In the genomic region with DNA sequence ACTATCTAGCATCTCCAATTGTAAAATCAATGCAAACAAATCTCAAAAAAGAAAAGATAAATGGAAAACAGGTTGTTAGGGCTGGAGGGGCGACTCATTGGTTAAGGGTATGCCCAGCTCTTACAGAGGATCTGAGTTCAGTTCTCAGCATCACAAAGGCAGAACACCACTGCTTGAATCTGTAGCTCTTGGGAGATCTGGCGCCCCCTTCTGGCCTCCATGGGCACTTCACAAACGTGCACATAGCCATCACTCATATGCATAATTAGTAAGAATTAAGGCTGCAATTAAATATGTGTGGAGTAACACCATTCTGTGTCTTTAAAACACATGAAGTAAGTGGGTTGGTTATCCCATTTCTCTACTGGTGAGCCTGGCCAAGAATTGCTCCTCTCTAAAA, we compare ENCODE assay signal across 19 mouse cellular contexts.
DNase-seq lines count a peak whose midpoint lies in the region; ATAC-seq and TF ChIP-seq lines count a peak whose summit lies in the region.
"Had no signal": no experiment of that assay in that cellular context is flagged by ENCODE, and none has a peak within 500 bp of the region (broad histone marks: within the 10 kb centered on the region; RNA-seq: fewer than 3 reads in every experiment).

No protein-coding gene starts in this region.

- TF ChIP-seq CTCF in kidney, adult 2 months (conservative IDR thresholded peaks at IDR 0.05; ENCODE audit: insufficient read depth, insufficient read length, low read depth, low read length), result 0 out of 2 replicates have a peak, but pooled peaks have one; percentile 27
- peak; percentile 31 for TF ChIP-seq CTCF in lung, embryonic 14.5 days (IDR thresholded peaks at IDR 0.05; ENCODE audit: low read depth)
- 0 out of 2 replicates have a peak, but pooled peaks have one; percentile 20 for TF ChIP-seq CTCF in cortical plate, adult 2 months (IDR thresholded peaks at IDR 0.05; ENCODE audit: extremely low read depth, insufficient read depth, low read length)

- no peak overlapping the region for H3K4me2 ChIP-seq in lung, embryonic 14.5 days
- no peak overlapping the region for H3K4me2 ChIP-seq in hindbrain, embryonic 16.5 days (ENCODE audit: low read length)
- H3K4me2 ChIP-seq: forebrain, embryonic 15.5 days; heart, embryonic 15.5 days; limb, embryonic 15.5 days; midbrain, embryonic 15.5 days had no signal

- no peaks in the 10 kb centered on the region for H3K9me3 ChIP-seq in lung, embryonic 14.5 days (ENCODE audit: low read depth, low read length)
- H3K9me3 ChIP-seq in hindbrain, embryonic 16.5 days (ENCODE audit: control insufficient read depth, low read length), result no peaks in the 10 kb centered on the region
- H3K9me3 ChIP-seq: forebrain, embryonic 15.5 days; heart, embryonic 15.5 days; hindbrain, embryonic 10.5 days; limb, embryonic 15.5 days; midbrain, embryonic 15.5 days had no signal

- no peaks in the 10 kb centered on the region for H3K4me1 ChIP-seq in kidney, adult 2 months (ENCODE audit: control insufficient read depth, insufficient read depth, low read length)
- H3K4me1 ChIP-seq in lung, embryonic 14.5 days (ENCODE audit: insufficient read depth), result no peaks in the 10 kb centered on the region
- H3K4me1 ChIP-seq in cortical plate, adult 2 months (ENCODE audit: control insufficient read depth, insufficient read depth, low read length), result no peaks in the 10 kb centered on the region; the same call in 1 of the 2 replicates
- no peaks in the 10 kb centered on the region for H3K4me1 ChIP-seq in hindbrain, embryonic 16.5 days (ENCODE audit: control insufficient read depth, insufficient read depth, low read depth, low read length)
- H3K4me1 ChIP-seq: forebrain, embryonic 15.5 days; heart, embryonic 15.5 days; hindbrain, embryonic 10.5 days; limb, embryonic 15.5 days; midbrain, embryonic 15.5 days had no signal

- H3K9ac ChIP-seq in lung, embryonic 14.5 days, result no peak overlapping the region
- H3K9ac ChIP-seq in hindbrain, embryonic 16.5 days (ENCODE audit: low read depth, low read length), result no peak overlapping the region
- H3K9ac ChIP-seq: forebrain, embryonic 15.5 days; heart, embryonic 15.5 days; limb, embryonic 15.5 days; midbrain, embryonic 15.5 days had no signal

- no peak for ATAC-seq in lung, embryonic 14.5 days (ENCODE audit: insufficient read depth)
- no peak for ATAC-seq in hindbrain, embryonic 16.5 days
- ATAC-seq: CD4-positive, CD25-positive, alpha-beta regulatory T cell, adult 4 months; forebrain, embryonic 15.5 days; lung, postnatal 0 days; midbrain, embryonic 15.5 days had no signal

- H3K36me3 ChIP-seq in kidney, adult 2 months (ENCODE audit: control insufficient read depth, insufficient read depth, low read length), result no peaks in the 10 kb centered on the region
- no peaks in the 10 kb centered on the region for H3K36me3 ChIP-seq in lung, embryonic 14.5 days (ENCODE audit: insufficient read depth)
- no peaks in the 10 kb centered on the region for H3K36me3 ChIP-seq in hindbrain, embryonic 16.5 days (ENCODE audit: control insufficient read depth, insufficient read depth, low read length)
- H3K36me3 ChIP-seq: forebrain, embryonic 15.5 days; heart, embryonic 15.5 days; hindbrain, embryonic 10.5 days; limb, embryonic 15.5 days; midbrain, embryonic 15.5 days had no signal

- H3K27me3 ChIP-seq in kidney, adult 2 months (replicated peaks; ENCODE audit: control insufficient read depth, insufficient read depth, low read length), result no peaks in the 10 kb centered on the region
- H3K27me3 ChIP-seq in lung, embryonic 14.5 days (ENCODE audit: insufficient read depth, low read length), result no peaks in the 10 kb centered on the region
- no peaks in the 10 kb centered on the region for H3K27me3 ChIP-seq in hindbrain, embryonic 16.5 days (replicated peaks; ENCODE audit: control insufficient read depth, insufficient read depth, low read length)
- H3K27me3 ChIP-seq: forebrain, embryonic 15.5 days; heart, embryonic 15.5 days; limb, embryonic 15.5 days; midbrain, embryonic 15.5 days had no signal

- DNase-seq in adrenal gland, postnatal 14 days, result peak; percentile 5
- no peak for DNase-seq in adrenal gland, adult 2 months
- no peak for DNase-seq in kidney, adult 2 months
- no peak for DNase-seq in kidney, adult 18-20 months
- no peak for DNase-seq in lung, embryonic 14.5 days
- DNase-seq in lung, postnatal 25 days (ENCODE audit: low spot score), result no peak
- DNase-seq: heart, adult 11 months; kidney, postnatal 14 days; layer of hippocampus, adult 9-11 months; retina, postnatal 1 day had no signal

- WGBS in kidney, adult 2 months, result 72% methylated on average over 3 of the region's 3 CpGs
- 55% methylated on average over 3 of the region's 3 CpGs for WGBS in lung, embryonic 14.5 days
- 72% methylated on average over 3 of the region's 3 CpGs for WGBS in hindbrain, embryonic 16.5 days

- no peak overlapping the region for H3K27ac ChIP-seq in kidney, adult 2 months (ENCODE audit: insufficient read depth, low read depth, low read length)
- H3K27ac ChIP-seq in lung, embryonic 14.5 days (ENCODE audit: low read depth), result no peak overlapping the region
- no peak overlapping the region for H3K27ac ChIP-seq in cortical plate, adult 2 months (ENCODE audit: insufficient read depth, low read length)
- H3K27ac ChIP-seq in hindbrain, embryonic 16.5 days (ENCODE audit: low read depth, low read length), result no peak overlapping the region
- H3K27ac ChIP-seq: forebrain, embryonic 15.5 days; heart, embryonic 15.5 days; hindbrain, embryonic 10.5 days; limb, embryonic 15.5 days; midbrain, embryonic 15.5 days had no signal

- no peak for TF ChIP-seq POLR2A in kidney, adult 2 months (IDR thresholded peaks at IDR 0.05; ENCODE audit: low read depth, low read length)
- TF ChIP-seq POLR2A in cortical plate, adult 2 months (IDR thresholded peaks at IDR 0.05; ENCODE audit: extremely low read depth, insufficient read depth, low read length), result no peak

- no peak overlapping the region for H3K4me3 ChIP-seq in kidney, adult 2 months (ENCODE audit: insufficient read depth, low read depth, low read length)
- no peak overlapping the region for H3K4me3 ChIP-seq in lung, embryonic 14.5 days (ENCODE audit: low read depth, low read length)
- H3K4me3 ChIP-seq in cortical plate, adult 2 months (ENCODE audit: insufficient read depth, low read length), result no peak overlapping the region
- H3K4me3 ChIP-seq in hindbrain, embryonic 16.5 days (ENCODE audit: low read length), result no peak overlapping the region
- H3K4me3 ChIP-seq: forebrain, embryonic 15.5 days; heart, embryonic 15.5 days; hindbrain, embryonic 10.5 days; limb, embryonic 15.5 days; midbrain, embryonic 15.5 days had no signal
